Mouse (Mus musculus) layer of hippocampus, postnatal 10 days (tissue): Measurements from ENCODE around the gene Pif1. TPM values are rescaled to one million over a fixed set of nuclear protein-coding genes. Genes with fewer than 3 reads are reported as not detected.

ENCODE experiments used
- DNase-seq, 2 experiments: peaks; one replicate each; pipeline ENCODE4 v3.0.0; 2021; ENCODE audit warnings: low spot score in 2 of 2
- long read RNA-seq: library from polyadenylated mRNA; stranded (forward); transcript quantifications from one replicate; pipeline ENCODE4 v2.0.0, GENCODE M21; 2023
- total RNA-seq, 2 experiments: library from RNA; stranded (reverse); gene quantifications; 2 replicates each; pipeline ENCODE4 v1.2.3; 2021

Pif1 gene
- 1 to 10 TPM; 1.1 to 1.4 TPM for total RNA-seq
- long read RNA-seq, partial matches to known transcripts = 1 of 2 reads
- long read RNA-seq, other reads (novel, unspliced or antisense) = 1 of 2 reads

- DNase-seq = peak; percentile 62 to 78
These were observed at the start of gene Pif1 for GRCm38 (mm10) chr9:65586406-65587269. Pif1 (plus strand) TSS chr9:65587160.

- no peak for DNase-seq
These were observed 48.9 kb upstream of the Pif1 start for GRCm38 (mm10) chr9:65537901-65538630.

GRCm38 (mm10) chr9:65539697-65540096, 47.3 kb upstream of the Pif1 start:
- DNase-seq = no peak

- no peak for DNase-seq
These were observed 45.6 kb upstream of the Pif1 start for GRCm38 (mm10) chr9:65541126-65542068.

GRCm38 (mm10) chr9:65542111-65542524, 44.8 kb upstream of the Pif1 start:
- DNase-seq = no peak

- no peak for DNase-seq
These were observed 41.1 kb upstream of the Pif1 start for GRCm38 (mm10) chr9:65545635-65546412.

GRCm38 (mm10) chr9:65546413-65546695, 40.6 kb upstream of the Pif1 start:
- DNase-seq = no peak

GRCm38 (mm10) chr9:65547111-65547510, 39.8 kb upstream of the Pif1 start:
- DNase-seq = no peak

- DNase-seq = no peak
These were observed 39.1 kb upstream of the Pif1 start for GRCm38 (mm10) chr9:65547844-65548243.

- no peak for DNase-seq
These were observed 38.6 kb upstream of the Pif1 start for GRCm38 (mm10) chr9:65548311-65548710.

GRCm38 (mm10) chr9:65549139-65549538, 37.8 kb upstream of the Pif1 start:
- no peak for DNase-seq

- DNase-seq = no peak
These were observed 37.3 kb upstream of the Pif1 start for GRCm38 (mm10) chr9:65549643-65550042.

GRCm38 (mm10) chr9:65550079-65550831, 36.7 kb upstream of the Pif1 start:
- no peak for DNase-seq

- no peak for DNase-seq
These were observed 35.9 kb upstream of the Pif1 start for GRCm38 (mm10) chr9:65551035-65551434.

GRCm38 (mm10) chr9:65552141-65552540, 34.8 kb upstream of the Pif1 start:
- DNase-seq = no peak

GRCm38 (mm10) chr9:65552711-65553110, 34.2 kb upstream of the Pif1 start:
- no peak for DNase-seq

GRCm38 (mm10) chr9:65555001-65555405, 32.0 kb upstream of the Pif1 start:
- DNase-seq = no peak

GRCm38 (mm10) chr9:65555621-65556020, 31.3 kb upstream of the Pif1 start:
- DNase-seq = no peak

- no peak for DNase-seq
These were observed 30.6 kb upstream of the Pif1 start for GRCm38 (mm10) chr9:65556349-65556748.

GRCm38 (mm10) chr9:65556979-65557378, 30.0 kb upstream of the Pif1 start:
- no peak for DNase-seq
